Mouse (Mus musculus) heart, postnatal 0 days (tissue): ENCODE measurements around the gene Upk3bl. TPM values are rescaled to one million over a fixed set of nuclear protein-coding genes. Genes with fewer than 3 reads are reported as not detected.
"Not testable (repeated sequence)": the region's sequence is repeated elsewhere in the genome, so short reads cannot be mapped to it uniquely, and the experiment has no call there.

Experiments used
- ATAC-seq: fragments of 200-750 bp; cut with Nextera tagmentation; 2 replicates; pipeline ENCODE4 v1.8.0; 2017; ENCODE audit warnings: low read depth, moderate number of reproducible peaks, moderate library complexity; ENCODE audit not compliant: insufficient read depth
- DNase-seq: peaks from one replicate; pipeline ENCODE4 v3.0.0-alpha.2; 2016; ENCODE audit warnings: low spot score
- H3K27ac ChIP-seq: fragments of 300-500 bp; sonication (generic); 2 replicates; pipeline ENCODE4 v1.5.1; 2014; ENCODE audit warnings: low read depth, mild to moderate bottlenecking
- H3K27me3 ChIP-seq: fragments of 300-500 bp; sonication (generic); 2 replicates; pipeline ENCODE4 v1.6.1; 2014; ENCODE audit warnings: low read length, mixed read lengths; ENCODE audit not compliant: control insufficient read depth, insufficient read depth
- H3K36me3 ChIP-seq: fragments of 300-500 bp; sonication (generic); replicated peaks from 2 replicates; pipeline ENCODE4 v1.6.1; 2014; ENCODE audit warnings: low read length, mixed read lengths; ENCODE audit not compliant: control insufficient read depth, insufficient read depth
- H3K4me1 ChIP-seq: fragments of 300-500 bp; sonication (generic); 2 replicates; pipeline ENCODE4 v1.6.1; 2014; ENCODE audit warnings: antibody characterized with exemption; ENCODE audit not compliant: control insufficient read depth, insufficient read depth
- H3K4me2 ChIP-seq: fragments of 300-500 bp; sonication (generic); 2 replicates; pipeline ENCODE4 v1.6.1; 2014; ENCODE audit warnings: low read depth, mild to moderate bottlenecking, low read length, moderate library complexity
- H3K4me3 ChIP-seq: fragments of 300-500 bp; sonication (generic); 2 replicates; pipeline ENCODE4 v1.5.1; 2014; ENCODE audit warnings: low read depth, low read length
- H3K9ac ChIP-seq: fragments of 300-500 bp; sonication (generic); replicated peaks from 2 replicates; pipeline ENCODE4 v1.6.1; 2014; ENCODE audit warnings: low read depth, low read length, mixed read lengths
- H3K9me3 ChIP-seq: fragments of 300-500 bp; sonication (generic); replicated peaks from 2 replicates; pipeline ENCODE4 v1.6.1; 2016; ENCODE audit warnings: low read length; ENCODE audit not compliant: control insufficient read depth
- CTCF ChIP-seq: IDR thresholded peaks from 2 replicates; pipeline ENCODE4 v1.5.1; 2016; ENCODE audit warnings: antibody characterized with exemption, control low read depth, low read depth
- EP300 ChIP-seq: IDR thresholded peaks from 2 replicates; pipeline ENCODE4 v1.6.1; 2016; ENCODE audit warnings: antibody characterized with exemption, low read depth
- WGBS: fragments of 180-500 bp; shearing (Covaris S2); extraction: QIAGEN DNeasy Blood & Tissue Kit; methylation state at CpG from one replicate; pipeline ENCODE4 v1.1.7; 2014; 5-methylcytosine and 5-hydroxymethylcytosine counted together
- polyA plus RNA-seq: library from polyadenylated mRNA; unstranded; fragments of >200 nt; fragmentation: Nextera tagmentation; extraction: Ambion mirVana; gene quantifications from 2 replicates; pipeline ENCODE4 v1.2.1, GENCODE M21; 2015
- total RNA-seq: library from RNA; depleted of rRNA; stranded (reverse); fragments of >200 nt; gene quantifications from 2 replicates; pipeline ENCODE4 v1.2.3, GENCODE M21; 2014; ENCODE audit warnings: low replicate concordance

The Upk3bl gene
- total and polyA plus RNA-seq, 2 experiments from 2014 or later, result 4.2 TPM; not detected in 1

GRCm38 (mm10) chr5:136056062-136056461 is 1.8 kb downstream of the Upk3bl start:
- H3K4me2 ChIP-seq, result no peak overlapping the region
- no peak overlapping the region for H3K4me3 ChIP-seq
- DNase-seq (no peak), ATAC-seq (no peak)
- H3K27me3 ChIP-seq, result peaks cover 10% of the 10 kb centered on the region; the same call in 1 of the 2 replicates
- no peak overlapping the region for H3K27ac ChIP-seq
- no peak overlapping the region for H3K9ac ChIP-seq
- no peaks in the 10 kb centered on the region for H3K9me3 ChIP-seq
- H3K4me1 ChIP-seq, result peaks cover 7% of the 10 kb centered on the region; the same call in 1 of the 2 replicates
- H3K36me3 ChIP-seq, result no peaks in the 10 kb centered on the region
- TF ChIP-seq EP300, result no peak
- no peak for TF ChIP-seq CTCF
- WGBS, result 38% methylated on average over 4 of the region's 4 CpGs

DNA sequence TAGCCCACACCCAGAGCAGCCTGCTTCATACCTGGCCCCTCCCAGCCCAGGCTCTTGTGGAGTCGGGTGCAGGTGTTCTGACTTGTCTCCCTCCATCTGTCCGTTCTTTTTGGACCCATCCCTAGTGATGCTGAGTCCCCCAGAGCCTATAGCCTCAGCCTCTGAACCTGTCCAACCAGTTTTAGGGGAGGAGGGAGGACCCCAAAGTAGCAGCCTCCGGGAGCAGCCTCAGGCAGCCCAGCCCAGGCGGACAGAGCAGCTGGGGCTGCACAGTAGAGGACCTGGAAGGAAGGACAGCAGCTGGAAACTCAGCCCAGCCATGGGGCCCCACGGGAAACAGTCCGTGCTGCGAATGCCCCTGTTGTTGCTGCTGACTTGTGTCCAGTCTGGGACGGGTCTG is 2.8 kb downstream of the Upk3bl start:
- DNase-seq (no peak), ATAC-seq (no peak)
- no peaks in the 10 kb centered on the region for H3K36me3 ChIP-seq
- TF ChIP-seq EP300 (no peak), CTCF (no peak)
- no peak overlapping the region for H3K27ac ChIP-seq
- no peaks in the 10 kb centered on the region for H3K9me3 ChIP-seq
- no peak overlapping the region for H3K9ac ChIP-seq
- no peaks in the 10 kb centered on the region for H3K4me1 ChIP-seq
- H3K4me2 ChIP-seq, result no peak overlapping the region
- WGBS, result 26% methylated on average over 8 of the region's 8 CpGs
- H3K4me3 ChIP-seq, result no peak overlapping the region
- H3K27me3 ChIP-seq, result peaks cover 13% of the 10 kb centered on the region; the same call in 1 of the 2 replicates

- ATAC-seq, result no peak
- no peaks in the 10 kb centered on the region for H3K9me3 ChIP-seq
- 11% methylated on average over 12 of the region's 12 CpGs for WGBS
Measured at GRCm38 (mm10) chr5:136061567-136061966, 7.3 kb downstream of the Upk3bl start.

DNA sequence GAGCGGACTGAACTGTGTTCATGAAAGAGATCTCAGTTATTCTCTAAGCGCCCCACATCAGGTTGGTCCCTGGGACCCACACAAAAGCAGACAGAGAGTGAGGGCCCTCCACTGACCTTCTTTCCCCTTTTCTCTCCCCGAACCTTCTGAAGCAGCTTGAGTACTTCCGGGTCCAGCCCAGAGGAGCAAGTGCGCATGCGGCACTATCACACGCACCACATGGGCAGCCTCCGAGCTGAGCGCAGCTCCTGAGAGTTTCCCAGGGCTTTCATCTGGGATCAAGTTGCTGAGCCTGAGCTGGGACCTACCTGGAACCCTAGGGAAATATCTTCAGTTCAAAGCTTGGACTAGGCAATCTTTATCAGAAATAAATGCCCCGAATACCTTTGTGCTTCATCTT is 9.6 kb downstream of the Upk3bl start:
- Histone ChIP-seq H3K36me3 (no peaks in the 10 kb centered on the region), H3K27me3 (0 out of 2 replicates have a peak, but pooled peaks cover 7% of the 10 kb centered on the region), H3K9me3 (no peaks in the 10 kb centered on the region), H3K27ac (no peak overlapping the region), H3K4me3 (no peak overlapping the region), H3K4me2 (no peak overlapping the region), H3K4me1 (no peaks in the 10 kb centered on the region), H3K9ac (no peak overlapping the region)
- 84% methylated on average over 10 of the region's 10 CpGs for WGBS
- ATAC-seq, result no peak
- no peak for DNase-seq
- TF ChIP-seq CTCF (no peak), EP300 (no peak)

More at GRCm38 (mm10) chr5:136061567-136061966, 7.3 kb downstream of the Upk3bl start:
- Histone ChIP-seq H3K4me3 (no peak overlapping the region), H3K9ac (no peak overlapping the region), H3K27ac (no peak overlapping the region), H3K36me3 (no peaks in the 10 kb centered on the region), H3K4me2 (no peak overlapping the region), H3K4me1 (no peaks in the 10 kb centered on the region), H3K27me3 (peaks cover 13% of the 10 kb centered on the region; the same call in 1 of the 2 replicates)
- peak; percentile 97 for TF ChIP-seq CTCF
- TF ChIP-seq EP300, result no peak
- DNase-seq, result peak; percentile 37

DNA sequence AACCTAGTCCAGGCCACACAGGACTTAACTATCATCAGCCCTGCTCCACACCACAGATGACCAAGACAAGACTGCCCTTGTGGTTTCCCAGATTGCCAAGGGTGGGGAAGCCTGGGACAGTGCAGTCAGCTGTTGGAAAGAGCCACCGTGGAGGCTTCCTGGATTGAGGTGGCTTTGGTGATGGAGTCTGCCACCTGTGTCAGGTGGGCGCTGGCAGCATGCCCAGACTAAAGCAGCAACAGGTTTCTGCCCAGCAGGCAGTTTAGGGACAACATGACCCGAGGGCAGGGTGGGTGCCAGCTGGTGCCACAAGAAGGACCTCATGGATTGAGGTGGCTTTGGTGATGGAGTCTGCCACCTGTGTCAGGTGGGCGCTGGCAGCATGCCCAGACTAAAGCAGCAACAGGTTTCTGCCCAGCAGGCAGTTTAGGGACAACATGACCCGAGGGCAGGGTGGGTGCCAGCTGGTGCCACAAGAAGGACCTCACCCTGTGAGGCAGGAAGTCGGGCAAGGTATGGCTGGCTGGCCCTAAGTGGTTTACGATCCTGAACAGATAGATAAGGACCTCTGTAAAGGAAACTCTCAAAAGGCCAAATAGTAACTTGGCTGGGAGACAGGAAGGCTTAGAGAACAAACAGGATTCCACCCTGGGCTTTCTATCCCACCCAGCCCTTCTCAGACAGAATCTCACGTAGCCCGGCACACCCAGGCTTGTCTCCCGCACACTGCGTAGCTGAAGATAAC is 12.3 kb downstream of the Upk3bl start:
- not testable (repeated sequence) for ATAC-seq, H3K9ac ChIP-seq, H3K27me3 ChIP-seq, DNase-seq, H3K4me2 ChIP-seq, H3K4me1 ChIP-seq, H3K4me3 ChIP-seq, H3K36me3 ChIP-seq, H3K9me3 ChIP-seq, H3K27ac ChIP-seq
- 60% methylated on average over 10 of the region's 11 CpGs for WGBS

DNA sequence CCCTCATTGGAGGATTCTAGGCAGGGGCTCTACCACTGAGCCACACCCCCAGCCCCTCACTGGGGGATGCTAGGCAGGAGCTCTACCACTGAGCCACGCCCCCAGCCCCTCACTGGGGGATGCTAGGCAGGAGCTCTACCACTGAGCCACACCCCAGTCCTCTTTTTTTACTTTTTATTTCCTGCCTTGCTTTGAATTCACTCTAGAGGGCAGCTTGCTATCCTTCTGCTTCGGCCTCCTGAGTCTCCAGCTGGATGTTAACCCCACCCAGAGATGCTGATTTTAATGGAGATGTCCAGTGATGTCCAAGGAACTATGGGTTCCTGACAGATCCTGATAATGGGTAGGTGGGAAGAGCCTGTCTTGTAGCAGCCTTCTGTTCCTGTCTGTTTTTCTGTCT is 15.1 kb downstream of the Upk3bl start:
- Histone ChIP-seq H3K27ac (no peak overlapping the region), H3K4me3 (no peak overlapping the region), H3K36me3 (no peaks in the 10 kb centered on the region), H3K27me3 (no peaks in the 10 kb centered on the region), H3K9me3 (no peaks in the 10 kb centered on the region), H3K9ac (no peak overlapping the region), H3K4me1 (no peaks in the 10 kb centered on the region), H3K4me2 (no peak overlapping the region)
- WGBS, result 64% methylated on average over 2 of the region's 2 CpGs
- ATAC-seq, result no peak
- DNase-seq, result no peak
- no peak for TF ChIP-seq CTCF
- TF ChIP-seq EP300, result no peak
